Mouse (Mus musculus) midbrain, postnatal 0 days (tissue): ENCODE data around the gene Olfr486. TPM values are rescaled to one million over a fixed set of nuclear protein-coding genes. Genes with fewer than 3 reads are reported as not detected.

Experiments
- ATAC-seq: fragments of 200-750 bp; cut with Nextera tagmentation; 2 replicates; pipeline ENCODE4 v1.8.0; 2017; ENCODE audit warnings: moderate number of reproducible peaks, mild to moderate bottlenecking, moderate TSS enrichment, moderate library complexity; ENCODE audit not compliant: low FRiP score
- DNase-seq: peaks from one replicate; pipeline ENCODE4 v3.0.0-alpha.2; 2015; ENCODE audit warnings: low spot score
- H3K27ac ChIP-seq: fragments of 300-500 bp; sonication (generic); 2 replicates; pipeline ENCODE4 v1.5.1; 2014; ENCODE audit warnings: low read depth, mild to moderate bottlenecking, low read length, mixed read lengths
- H3K27me3 ChIP-seq: fragments of 300-500 bp; sonication (generic); 2 replicates; pipeline ENCODE4 v1.6.1; 2014; ENCODE audit warnings: low read length, control low read depth, mixed read lengths; ENCODE audit not compliant: insufficient read depth
- H3K36me3 ChIP-seq: fragments of 300-500 bp; sonication (generic); 2 replicates; pipeline ENCODE4 v1.6.1; 2014; ENCODE audit warnings: low read length, control low read depth, mixed read lengths; ENCODE audit not compliant: insufficient read depth
- H3K4me1 ChIP-seq: fragments of 300-500 bp; sonication (generic); 2 replicates; pipeline ENCODE4 v1.6.1; 2014; ENCODE audit warnings: mild to moderate bottlenecking, control low read depth, antibody characterized with exemption, low read length, mixed read lengths; ENCODE audit not compliant: insufficient read depth
- H3K4me2 ChIP-seq: fragments of 300-500 bp; sonication (generic); 2 replicates; pipeline ENCODE4 v1.6.1; 2014; ENCODE audit warnings: low read depth, mild to moderate bottlenecking, low read length, mixed read lengths; ENCODE audit not compliant: poor library complexity, severe bottlenecking
- H3K4me3 ChIP-seq: fragments of 300-500 bp; sonication (generic); 2 replicates; pipeline ENCODE4 v1.5.1; 2014; ENCODE audit warnings: low read depth, mild to moderate bottlenecking, low read length, moderate library complexity
- H3K9ac ChIP-seq: fragments of 300-500 bp; sonication (generic); replicated peaks from 2 replicates; pipeline ENCODE4 v1.6.1; 2014; ENCODE audit warnings: mild to moderate bottlenecking, low read length, moderate library complexity, mixed read lengths; ENCODE audit not compliant: poor library complexity, severe bottlenecking
- H3K9me3 ChIP-seq: fragments of 300-500 bp; sonication (generic); 2 replicates; pipeline ENCODE4 v1.6.1; 2016; ENCODE audit warnings: low read length, control low read depth
- CTCF ChIP-seq: IDR thresholded peaks from 2 replicates; pipeline ENCODE4 v1.5.1; 2016; ENCODE audit warnings: antibody characterized with exemption, mild to moderate bottlenecking
- polyA plus RNA-seq: library from polyadenylated mRNA; unstranded; fragments of >200 nt; fragmentation: Nextera tagmentation; extraction: Ambion mirVana; gene quantifications from 2 replicates; pipeline ENCODE4 v1.2.1, GENCODE M21; 2015
- total RNA-seq: library from RNA; depleted of rRNA; stranded (reverse); fragments of >200 nt; gene quantifications from 2 replicates; pipeline ENCODE4 v1.2.3, GENCODE M21; 2014; rRNA removed

The Olfr486 gene
- total and polyA plus RNA-seq, 2 experiments from 2014 or later = not detected

- Histone ChIP-seq H3K4me3 (no peak within 1 kb of the TSS), H3K9ac (no peak within 1 kb of the TSS), H3K27ac (no peak within 1 kb of the TSS), H3K27me3 (no peaks in the 10 kb centered on the region), H3K9me3 (no peaks in the 10 kb centered on the region), H3K4me1 (no peaks in the 10 kb centered on the region), H3K36me3 (no peaks in the 10 kb centered on the region), H3K4me2 (no peak within 1 kb of the TSS)
- TF ChIP-seq CTCF = no peak
- no peak for DNase-seq
- no peak for ATAC-seq
These were observed 12.8 kb downstream of the Olfr486 start, which contains the start of gene Olfr485 for GRCm38 (mm10) chr7:108159771-108160170. TSS of gene Olfr485 (minus strand) at chr7:108159871.

- no peaks in the 10 kb centered on the region for H3K36me3 ChIP-seq
- H3K9ac ChIP-seq = no peak within 1 kb of the TSS
- no peak for ATAC-seq
- no peak within 1 kb of the TSS for H3K4me3 ChIP-seq
- no peaks in the 10 kb centered on the region for H3K9me3 ChIP-seq
- H3K4me2 ChIP-seq = no peak within 1 kb of the TSS
- no peak for DNase-seq
- no peaks in the 10 kb centered on the region for H3K27me3 ChIP-seq
- H3K4me1 ChIP-seq = no peaks in the 10 kb centered on the region
- H3K27ac ChIP-seq = no peak within 1 kb of the TSS
- no peak for TF ChIP-seq CTCF
These were observed 45.2 kb downstream of the Olfr486 start, which contains the start of gene Olfr484 for GRCm38 (mm10) chr7:108127349-108127748. TSS of gene Olfr484 (minus strand) at chr7:108127449.

Other genes starting within 250 kb of the Olfr486 start
- not detected in 2 replicates for gene Olfr473, start 242.3 kb downstream of the Olfr486 start, total RNA-seq
- not detected in 2 replicates for gene Olfr473, start 242.3 kb downstream of the Olfr486 start, polyA plus RNA-seq
- not detected in 2 replicates for gene Olfr474, start 218.1 kb downstream of the Olfr486 start, total RNA-seq
- gene Olfr474, start 218.1 kb downstream of the Olfr486 start, polyA plus RNA-seq = not detected in 2 replicates
- not detected in 2 replicates for gene Olfr476, start 207.9 kb downstream of the Olfr486 start, total RNA-seq
- gene Olfr476, start 207.9 kb downstream of the Olfr486 start, polyA plus RNA-seq = not detected in 2 replicates
- not detected in 2 replicates for gene Olfr477, start 186.0 kb downstream of the Olfr486 start, total RNA-seq
- not detected in 2 replicates for gene Olfr477, start 186.0 kb downstream of the Olfr486 start, polyA plus RNA-seq
- not detected in 2 replicates for gene Olfr478, start 138.8 kb downstream of the Olfr486 start, total RNA-seq
- not detected in 2 replicates for gene Olfr478, start 138.8 kb downstream of the Olfr486 start, polyA plus RNA-seq
- gene Olfr479, start 122.0 kb downstream of the Olfr486 start, total RNA-seq = not detected in 2 replicates
- gene Olfr479, start 122.0 kb downstream of the Olfr486 start, polyA plus RNA-seq = not detected in 2 replicates
- gene Olfr480, start 105.4 kb downstream of the Olfr486 start, total RNA-seq = not detected in 2 replicates
- gene Olfr480, start 105.4 kb downstream of the Olfr486 start, polyA plus RNA-seq = not detected in 2 replicates
- not detected in 2 replicates for gene Olfr481, start 92.9 kb downstream of the Olfr486 start, total RNA-seq
- not detected in 2 replicates for gene Olfr481, start 92.9 kb downstream of the Olfr486 start, polyA plus RNA-seq
- not detected in 2 replicates for gene Olfr482, start 75.2 kb downstream of the Olfr486 start, total RNA-seq
- 0.11 TPM in 1 of 2 replicates, not detected in the other for gene Olfr482, start 75.2 kb downstream of the Olfr486 start, polyA plus RNA-seq
- gene Olfr483, start 71.9 kb downstream of the Olfr486 start, total RNA-seq = not detected in 2 replicates
- gene Olfr483, start 71.9 kb downstream of the Olfr486 start, polyA plus RNA-seq = not detected in 2 replicates
- not detected in 2 replicates for gene Olfr484, start 45.3 kb downstream of the Olfr486 start, total RNA-seq
- not detected in 2 replicates for gene Olfr484, start 45.3 kb downstream of the Olfr486 start, polyA plus RNA-seq
- gene Olfr485, start 12.9 kb downstream of the Olfr486 start, total RNA-seq = not detected in 2 replicates
- not detected in 2 replicates for gene Olfr485, start 12.9 kb downstream of the Olfr486 start, polyA plus RNA-seq
- gene Olfr487, start 41.9 kb upstream of the Olfr486 start, total RNA-seq = not detected in 2 replicates
- gene Olfr487, start 41.9 kb upstream of the Olfr486 start, polyA plus RNA-seq = not detected in 2 replicates
- gene Olfr488, start 85.6 kb upstream of the Olfr486 start, total RNA-seq = not detected in 2 replicates
- not detected in 2 replicates for gene Olfr488, start 85.6 kb upstream of the Olfr486 start, polyA plus RNA-seq
- gene Olfr490, start 116.2 kb upstream of the Olfr486 start, total RNA-seq = not detected in 2 replicates
- gene Olfr490, start 116.2 kb upstream of the Olfr486 start, polyA plus RNA-seq = not detected in 2 replicates
- gene Olfr491, start 140.7 kb upstream of the Olfr486 start, total RNA-seq = not detected in 2 replicates
- not detected in 2 replicates for gene Olfr491, start 140.7 kb upstream of the Olfr486 start, polyA plus RNA-seq
- not detected in 2 replicates for gene Olfr492, start 150.9 kb upstream of the Olfr486 start, total RNA-seq
- not detected in 2 replicates for gene Olfr492, start 150.9 kb upstream of the Olfr486 start, polyA plus RNA-seq
- not detected in 2 replicates for gene Olfr493, start 174.2 kb upstream of the Olfr486 start, total RNA-seq
- not detected in 2 replicates for gene Olfr493, start 174.2 kb upstream of the Olfr486 start, polyA plus RNA-seq
- gene Olfr494, start 192.6 kb upstream of the Olfr486 start, total RNA-seq = not detected in 2 replicates
- gene Olfr494, start 192.6 kb upstream of the Olfr486 start, polyA plus RNA-seq = not detected in 2 replicates
- gene Olfr495, start 220.4 kb upstream of the Olfr486 start, total RNA-seq = not detected in 2 replicates
- gene Olfr495, start 220.4 kb upstream of the Olfr486 start, polyA plus RNA-seq = not detected in 2 replicates
- not detected in 2 replicates for gene Olfr497, start 247.7 kb upstream of the Olfr486 start, total RNA-seq
- gene Olfr497, start 247.7 kb upstream of the Olfr486 start, polyA plus RNA-seq = not detected in 2 replicates